Mouse (Mus musculus) embryonic facial prominence, embryonic 12.5 days (tissue): ENCODE results near the gene Xpo5. TPM values are rescaled to one million over a fixed set of nuclear protein-coding genes. Genes with fewer than 3 reads are reported as not detected.
A peak's percentile ranks its signal among the peaks of the same experiment; 100 is the strongest.

Source experiments
- ATAC-seq: fragments of 200-750 bp; cut with Nextera tagmentation; 2 replicates; pipeline ENCODE4 v1.8.0; 2017; ENCODE audit not compliant: insufficient number of reproducible peaks, insufficient read depth, low FRiP score, low TSS enrichment
- H3K27ac ChIP-seq: fragments of 300-500 bp; sonication (generic); 2 replicates; pipeline ENCODE4 v1.5.1; 2016; ENCODE audit warnings: mild to moderate bottlenecking
- H3K27me3 ChIP-seq: fragments of 300-500 bp; sonication (generic); 2 replicates; pipeline ENCODE4 v1.6.1; 2016; ENCODE audit warnings: mild to moderate bottlenecking, moderate library complexity
- H3K36me3 ChIP-seq: fragments of 300-500 bp; sonication (generic); 2 replicates; pipeline ENCODE4 v1.6.1; 2016; ENCODE audit warnings: mild to moderate bottlenecking
- H3K4me1 ChIP-seq: fragments of 300-500 bp; sonication (generic); 2 replicates; pipeline ENCODE4 v1.6.1; 2016
- H3K4me2 ChIP-seq: fragments of 300-500 bp; sonication (generic); replicated peaks from 2 replicates; pipeline ENCODE4 v1.6.1; 2016; ENCODE audit warnings: mild to moderate bottlenecking, moderate library complexity
- H3K4me3 ChIP-seq: fragments of 300-500 bp; sonication (generic); 2 replicates; pipeline ENCODE4 v1.5.1; 2016; ENCODE audit warnings: mild to moderate bottlenecking
- H3K9ac ChIP-seq: fragments of 300-500 bp; sonication (generic); 2 replicates; pipeline ENCODE4 v1.6.1; 2016; ENCODE audit warnings: mild to moderate bottlenecking, moderate library complexity
- H3K9me3 ChIP-seq: fragments of 300-500 bp; sonication (generic); 2 replicates; pipeline ENCODE4 v1.6.1; 2016; ENCODE audit warnings: mild to moderate bottlenecking, moderate library complexity
- WGBS: fragments of 180-500 bp; shearing (Covaris S2); methylation state at CpG from one replicate; pipeline ENCODE4 v1.1.7; 2016; 5-methylcytosine and 5-hydroxymethylcytosine counted together
- polyA plus RNA-seq: library from polyadenylated mRNA; unstranded; fragments of >200 nt; fragmentation: Nextera tagmentation; extraction: Ambion mirVana; gene quantifications from 2 replicates; pipeline ENCODE4 v1.2.1, GENCODE M21; 2016

Xpo5 gene
- polyA plus RNA-seq, 1 experiment from 2014 or later, result 56.3 TPM

GRCm38 (mm10) chr17:46259675-46260074, 57.1 kb downstream of the Xpo5 start:
- no peak for ATAC-seq
- Histone ChIP-seq H3K36me3 (peaks cover 81% of the 10 kb centered on the region), H3K4me1 (0 out of 2 replicates have a peak, but pooled peaks cover under 1% of the 10 kb centered on the region), H3K4me2 (no peak overlapping the region), H3K27ac (no peak overlapping the region), H3K9ac (no peak overlapping the region), H3K9me3 (0 out of 2 replicates have a peak, but pooled peaks cover 6% of the 10 kb centered on the region), H3K27me3 (peaks cover 16% of the 10 kb centered on the region), H3K4me3 (no peak overlapping the region)
- 91% methylated on average over 17 of the region's 17 CpGs for WGBS

- Histone ChIP-seq H3K27me3 (no peaks in the 10 kb centered on the region), H3K4me3 (no peak overlapping the region), H3K27ac (no peak overlapping the region), H3K4me1 (peaks cover 12% of the 10 kb centered on the region), H3K36me3 (peaks cover 85% of the 10 kb centered on the region), H3K9ac (no peak overlapping the region), H3K9me3 (no peaks in the 10 kb centered on the region), H3K4me2 (no peak overlapping the region)
- ATAC-seq, result no peak
- 81% methylated on average over 5 of the region's 5 CpGs for WGBS
Observed at GRCm38 (mm10) chr17:46262201-46262694, 59.7 kb downstream of the Xpo5 start.

- Histone ChIP-seq H3K4me2 (no peak overlapping the region), H3K9me3 (no peaks in the 10 kb centered on the region), H3K4me1 (peaks cover 12% of the 10 kb centered on the region), H3K4me3 (no peak overlapping the region), H3K27ac (no peak overlapping the region), H3K27me3 (no peaks in the 10 kb centered on the region), H3K9ac (no peak overlapping the region), H3K36me3 (peaks cover 85% of the 10 kb centered on the region)
- 81% methylated on average over 12 of the region's 12 CpGs for WGBS
- ATAC-seq, result no peak
Observed at GRCm38 (mm10) chr17:46265502-46265901, 62.9 kb downstream of the Xpo5 start.

GRCm38 (mm10) chr17:46265918-46266618, 63.5 kb downstream of the Xpo5 start:
- Histone ChIP-seq H3K4me2 (no peak overlapping the region), H3K36me3 (peaks cover 85% of the 10 kb centered on the region), H3K9ac (no peak overlapping the region), H3K4me3 (no peak overlapping the region), H3K4me1 (peaks cover 12% of the 10 kb centered on the region), H3K27me3 (no peaks in the 10 kb centered on the region), H3K27ac (peak overlapping the region; percentile 56), H3K9me3 (no peaks in the 10 kb centered on the region)
- ATAC-seq, result 0 out of 2 replicates have a peak, but pooled peaks have one; percentile 8
- WGBS, result 18% methylated on average over 14 of the region's 14 CpGs

- Histone ChIP-seq H3K36me3 (peaks cover 86% of the 10 kb centered on the region), H3K4me2 (no peak overlapping the region), H3K27me3 (no peaks in the 10 kb centered on the region), H3K4me3 (no peak overlapping the region), H3K9me3 (no peaks in the 10 kb centered on the region), H3K27ac (peak overlapping the region; percentile 56), H3K9ac (no peak overlapping the region), H3K4me1 (peaks cover 12% of the 10 kb centered on the region)
- 60% methylated on average over 6 of the region's 6 CpGs for WGBS
- ATAC-seq, result no peak
Observed at GRCm38 (mm10) chr17:46266986-46267385, 64.4 kb downstream of the Xpo5 start.

GRCm38 (mm10) chr17:46267511-46267910, 64.9 kb downstream of the Xpo5 start:
- Histone ChIP-seq H3K36me3 (peaks cover 83% of the 10 kb centered on the region), H3K4me3 (no peak overlapping the region), H3K4me1 (peaks cover 12% of the 10 kb centered on the region), H3K9ac (no peak overlapping the region), H3K9me3 (no peaks in the 10 kb centered on the region), H3K27ac (no peak overlapping the region; the same call in 1 of the 2 replicates), H3K27me3 (no peaks in the 10 kb centered on the region), H3K4me2 (no peak overlapping the region)
- WGBS, result 75% methylated on average over 7 of the region's 7 CpGs
- no peak for ATAC-seq

GRCm38 (mm10) chr17:46268026-46268720, 65.6 kb downstream of the Xpo5 start:
- Histone ChIP-seq H3K4me2 (no peak overlapping the region), H3K36me3 (peaks cover 81% of the 10 kb centered on the region), H3K9me3 (no peaks in the 10 kb centered on the region), H3K27me3 (no peaks in the 10 kb centered on the region), H3K9ac (no peak overlapping the region), H3K4me3 (no peak overlapping the region), H3K4me1 (peaks cover 12% of the 10 kb centered on the region), H3K27ac (0 out of 2 replicates have a peak overlapping the region, but pooled peaks have one; percentile 6)
- 57% methylated on average over 10 of the region's 10 CpGs for WGBS
- no peak for ATAC-seq

GRCm38 (mm10) chr17:46269771-46270534, 67.4 kb downstream of the Xpo5 start:
- Histone ChIP-seq H3K4me2 (no peak overlapping the region), H3K9ac (no peak overlapping the region), H3K36me3 (peaks cover 75% of the 10 kb centered on the region), H3K27ac (0 out of 2 replicates have a peak overlapping the region, but pooled peaks have one; percentile 30), H3K4me3 (no peak overlapping the region), H3K27me3 (no peaks in the 10 kb centered on the region), H3K4me1 (peaks cover 28% of the 10 kb centered on the region), H3K9me3 (no peaks in the 10 kb centered on the region)
- no peak for ATAC-seq
- 86% methylated on average over 19 of the region's 19 CpGs for WGBS

GRCm38 (mm10) chr17:46272058-46272457, 69.5 kb downstream of the Xpo5 start:
- no peak for ATAC-seq
- Histone ChIP-seq H3K9ac (no peak overlapping the region), H3K36me3 (peaks cover 64% of the 10 kb centered on the region), H3K27ac (no peak overlapping the region), H3K4me3 (no peak overlapping the region), H3K27me3 (no peaks in the 10 kb centered on the region), H3K9me3 (no peaks in the 10 kb centered on the region), H3K4me2 (no peak overlapping the region), H3K4me1 (peaks cover 21% of the 10 kb centered on the region)
- 96% methylated on average over 2 of the region's 2 CpGs for WGBS

- H3K9me3 ChIP-seq, result no peaks in the 10 kb centered on the region
- no peak overlapping the region for H3K4me2 ChIP-seq
- H3K4me1 ChIP-seq, result peaks cover 24% of the 10 kb centered on the region
- H3K27me3 ChIP-seq, result no peaks in the 10 kb centered on the region
- ATAC-seq, result no peak
- no peak overlapping the region for H3K4me3 ChIP-seq
- WGBS, result 83% methylated on average over 5 of the region's 5 CpGs
- H3K9ac ChIP-seq, result no peak overlapping the region
- H3K36me3 ChIP-seq, result peaks cover 58% of the 10 kb centered on the region
- H3K27ac ChIP-seq, result no peak overlapping the region
Observed at GRCm38 (mm10) chr17:46272675-46273074, 70.1 kb downstream of the Xpo5 start.

- H3K27ac ChIP-seq, result peak overlapping the region; percentile 76
Observed at GRCm38 (mm10) chr17:46273803-46274236, 71.2 kb downstream of the Xpo5 start.

More at GRCm38 (mm10) chr17:46273803-46274236, 71.2 kb downstream of the Xpo5 start:
- ATAC-seq, result 0 out of 2 replicates have a peak, but pooled peaks have one; percentile 22
- 15% methylated on average over 1 of the region's 1 CpGs for WGBS
- H3K4me2 ChIP-seq, result peak overlapping the region; percentile 11; the same call in 1 of the 2 replicates
- H3K9me3 ChIP-seq, result no peaks in the 10 kb centered on the region
- H3K36me3 ChIP-seq, result peaks cover 51% of the 10 kb centered on the region
- 0 out of 2 replicates have a peak overlapping the region, but pooled peaks have one; percentile 19 for H3K9ac ChIP-seq
- H3K27me3 ChIP-seq, result no peaks in the 10 kb centered on the region
- no peak overlapping the region for H3K4me3 ChIP-seq
- H3K4me1 ChIP-seq, result peaks cover 33% of the 10 kb centered on the region
